Mouse (Mus musculus): Measurements from ENCODE around the gene Pef1.
A peak's percentile ranks its signal among the peaks of the same experiment; 100 is the strongest.

Gene Pef1

DNA sequence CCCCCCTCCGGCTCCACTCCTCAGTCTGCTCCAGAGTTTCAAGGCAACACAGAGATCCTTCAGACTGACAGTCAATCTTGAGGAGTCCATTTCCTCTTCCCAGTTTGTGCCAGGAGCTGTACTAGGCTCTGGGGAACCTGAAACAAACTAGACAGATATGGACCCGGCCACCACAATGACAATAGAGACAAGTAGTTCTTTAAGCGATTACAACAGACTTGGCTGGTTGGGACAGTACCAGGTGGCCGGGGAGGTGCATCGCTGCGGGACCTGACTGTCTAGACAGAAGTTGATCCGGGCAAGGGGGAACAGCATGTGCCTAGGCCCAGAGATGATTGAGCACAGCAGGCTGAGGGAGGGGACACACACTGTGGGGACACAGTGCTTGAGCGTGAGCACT lies 1.2 kb upstream of the Pef1 start:
- DNase-seq, result no peak

DNA sequence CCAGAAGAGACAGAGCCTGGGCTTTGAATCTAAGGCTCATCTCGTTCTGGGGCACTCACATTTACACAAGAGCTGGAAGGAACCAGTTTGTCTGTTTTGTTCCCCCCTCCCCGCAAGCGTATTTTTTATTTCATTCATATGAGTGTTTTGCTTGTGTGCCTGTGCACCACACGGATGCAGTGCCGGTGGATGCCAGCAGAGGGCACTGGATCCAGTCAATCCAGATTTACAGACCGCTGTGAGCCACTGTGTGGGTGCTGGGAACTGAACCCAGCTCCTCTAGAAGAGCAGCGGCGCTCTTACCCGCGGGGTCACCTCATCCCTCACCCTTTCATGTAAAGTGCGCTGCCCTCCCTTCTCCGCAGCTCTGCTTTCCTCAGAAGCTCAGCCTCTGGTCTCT lies 1.3 kb downstream of the Pef1 start:
- no peak for DNase-seq

- DNase-seq, result no peak
Measured at GRCm38 (mm10) chr4:130104584-130104983, 2.2 kb downstream of the Pef1 start.

DNA sequence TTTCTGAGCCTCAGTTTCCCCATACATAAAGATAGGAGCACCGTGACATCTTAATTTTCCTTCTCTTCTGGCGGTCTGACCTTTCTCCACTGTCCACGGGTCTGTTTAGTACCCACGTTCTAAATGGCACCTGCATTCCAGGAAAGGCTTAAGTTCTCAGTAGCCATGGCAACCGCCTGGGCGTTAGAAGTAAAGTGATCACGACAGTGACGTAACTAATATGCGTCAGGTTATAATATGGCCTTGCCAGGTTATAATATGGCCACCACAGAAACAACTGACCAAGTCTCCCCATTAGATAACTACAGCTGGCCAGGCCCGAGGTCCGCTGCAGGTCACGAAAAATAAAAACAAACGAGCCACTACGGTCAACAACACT lies 4.7 kb downstream of the Pef1 start:
- no peak for DNase-seq

GRCm38 (mm10) chr4:130107444-130108131 lies 5.2 kb downstream of the Pef1 start:
- DNase-seq, result peak; percentile 99

DNA sequence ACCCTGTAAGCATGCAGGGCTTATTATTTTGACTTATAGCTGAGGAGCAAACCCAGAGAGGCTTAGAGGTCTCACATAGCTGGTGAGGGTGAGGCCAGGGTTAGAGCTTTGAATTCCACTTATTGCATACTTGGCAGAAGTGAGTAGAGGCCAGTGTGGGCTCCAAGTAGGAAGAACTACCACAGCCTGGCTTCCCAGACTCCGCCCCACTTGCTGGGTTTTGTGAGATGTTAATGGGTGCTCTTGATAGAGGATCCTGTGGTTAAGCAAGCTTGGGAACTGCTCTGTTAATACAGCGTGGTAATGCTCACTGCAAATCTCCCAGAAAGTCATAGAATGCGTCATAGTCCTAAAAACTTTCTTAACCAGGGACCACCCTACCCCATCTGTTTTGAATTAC lies 6.6 kb downstream of the Pef1 start:
- DNase-seq, result no peak

- no peak for DNase-seq
Measured at GRCm38 (mm10) chr4:130109666-130110065, 7.3 kb downstream of the Pef1 start.

GRCm38 (mm10) chr4:130110091-130110490 lies 7.7 kb downstream of the Pef1 start:
- DNase-seq, result no peak

- no peak for DNase-seq
Measured at GRCm38 (mm10) chr4:130112299-130112698, 9.9 kb downstream of the Pef1 start.

GRCm38 (mm10) chr4:130112732-130113131 lies 10.4 kb downstream of the Pef1 start:
- DNase-seq, result no peak

GRCm38 (mm10) chr4:130120752-130121151 lies 18.4 kb downstream of the Pef1 start:
- DNase-seq, result no peak

DNA sequence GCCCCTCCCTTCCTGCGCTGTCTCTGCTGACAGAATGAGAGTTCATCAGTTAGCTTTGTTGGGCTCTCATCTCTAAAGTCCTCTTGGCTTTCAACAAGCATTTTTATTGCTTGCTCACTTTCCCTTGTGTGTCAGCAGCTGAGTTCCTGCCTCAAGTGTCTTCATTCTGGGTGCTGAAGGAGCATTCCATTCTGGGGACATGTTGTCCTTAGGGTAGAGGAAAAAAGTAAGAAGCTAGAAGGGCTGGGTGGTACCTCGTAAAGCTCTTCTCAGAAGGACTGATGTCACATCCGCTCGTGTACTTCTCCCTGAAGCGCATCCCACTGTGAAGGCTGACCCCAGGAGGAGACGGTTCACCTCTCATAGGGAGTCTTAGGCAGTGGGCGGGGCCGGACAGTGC lies 19.2 kb downstream of the Pef1 start:
- no peak for DNase-seq

DNA sequence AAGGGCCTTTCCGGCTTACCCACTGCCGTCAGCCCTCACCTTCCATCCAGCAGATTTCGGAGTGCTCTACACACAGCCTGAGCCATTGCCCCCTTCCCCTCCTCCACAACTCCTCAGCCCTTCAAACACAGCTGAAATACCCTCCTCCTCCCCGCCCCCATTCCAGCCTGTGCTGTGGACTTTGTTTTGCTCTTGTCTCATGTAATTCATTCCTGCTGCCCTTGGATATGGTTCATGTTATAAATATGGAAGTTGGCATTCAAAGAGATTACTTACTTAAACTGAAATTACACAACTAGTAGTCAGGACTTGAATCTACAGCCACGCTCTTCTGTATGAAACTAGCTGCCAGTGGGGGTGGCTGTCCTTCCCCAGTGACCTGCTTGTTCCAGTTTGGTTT lies 20.7 kb downstream of the Pef1 start:
- DNase-seq, result no peak

DNA sequence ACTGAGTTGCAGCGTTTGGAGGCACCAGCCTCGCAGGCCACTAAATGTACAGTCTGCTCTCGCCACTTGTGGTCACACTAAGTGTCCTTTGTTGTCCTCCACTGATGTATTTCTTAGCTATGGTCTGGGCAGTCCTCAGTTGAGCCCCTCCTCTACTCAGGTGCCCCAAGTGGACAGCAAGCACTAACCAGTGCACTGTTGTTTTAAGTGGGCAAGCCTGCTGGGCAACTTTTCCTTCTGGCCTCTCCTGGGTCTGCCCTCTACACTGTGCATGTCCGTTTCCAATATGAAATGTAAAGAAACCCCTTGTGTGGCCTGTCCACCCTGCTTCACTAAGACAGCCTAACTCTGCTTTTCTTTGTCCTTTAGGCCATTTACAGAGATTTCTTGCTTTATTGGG lies 21.8 kb downstream of the Pef1 start:
- no peak for DNase-seq

DNA sequence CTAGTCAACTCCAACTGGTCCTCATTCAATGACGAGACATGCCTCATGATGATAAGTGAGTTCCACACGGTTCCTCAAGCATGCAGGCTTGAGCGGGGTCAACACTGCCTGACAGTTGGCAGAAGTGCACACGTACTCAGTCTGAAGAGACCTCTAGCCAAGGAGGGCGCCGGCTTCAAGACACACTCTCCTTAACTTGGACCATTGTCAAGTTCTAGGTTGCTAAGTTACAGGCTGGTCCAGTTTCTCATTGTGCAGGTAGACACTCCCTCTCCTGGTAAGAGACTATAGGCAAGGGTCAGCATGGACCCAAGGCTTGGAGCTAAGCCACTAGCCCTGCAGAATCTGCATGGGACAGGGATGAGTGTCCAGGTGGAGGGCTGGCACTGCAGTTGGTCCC lies 22.8 kb downstream of the Pef1 start:
- no peak for DNase-seq

DNA sequence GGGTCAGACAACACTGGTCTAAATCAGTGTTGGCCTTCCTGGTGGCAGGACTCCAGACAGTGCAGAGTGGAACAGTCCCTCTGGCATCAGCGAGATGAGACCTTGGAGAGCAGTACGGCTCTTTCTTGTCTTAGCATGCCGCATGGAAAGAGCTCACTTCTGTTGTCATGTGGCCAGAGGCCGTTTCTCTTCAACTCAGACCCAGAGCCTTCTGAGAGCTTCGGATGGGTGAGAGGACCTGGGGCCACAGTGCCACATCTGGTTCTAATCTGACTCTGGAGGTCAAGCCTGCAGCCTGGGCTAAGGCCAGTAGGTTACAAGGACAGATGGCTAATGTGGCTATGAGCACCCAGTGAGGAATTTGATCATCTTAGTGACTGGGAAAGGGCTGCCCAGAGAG lies 23.6 kb downstream of the Pef1 start:
- no peak for DNase-seq

DNA sequence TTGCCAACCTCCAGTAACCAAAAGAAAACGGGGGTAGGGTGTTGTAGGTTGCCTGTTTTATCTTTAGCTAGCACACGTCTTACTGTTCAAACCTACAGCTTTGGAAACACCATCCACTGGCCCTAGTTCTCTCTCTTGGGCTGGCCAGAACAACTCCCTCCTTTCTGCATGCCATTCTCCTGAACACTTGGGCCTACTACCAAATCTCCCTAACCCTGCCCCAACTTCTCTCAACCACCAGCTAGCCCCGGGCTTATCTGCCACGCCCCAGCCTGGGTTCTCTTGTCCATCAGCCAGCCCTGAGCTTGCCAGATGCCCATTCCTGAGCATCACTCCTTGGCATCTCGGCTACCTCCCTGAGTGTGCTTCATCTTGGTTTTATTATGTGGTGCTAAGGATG lies 26.5 kb downstream of the Pef1 start:
- no peak for DNase-seq

DNA sequence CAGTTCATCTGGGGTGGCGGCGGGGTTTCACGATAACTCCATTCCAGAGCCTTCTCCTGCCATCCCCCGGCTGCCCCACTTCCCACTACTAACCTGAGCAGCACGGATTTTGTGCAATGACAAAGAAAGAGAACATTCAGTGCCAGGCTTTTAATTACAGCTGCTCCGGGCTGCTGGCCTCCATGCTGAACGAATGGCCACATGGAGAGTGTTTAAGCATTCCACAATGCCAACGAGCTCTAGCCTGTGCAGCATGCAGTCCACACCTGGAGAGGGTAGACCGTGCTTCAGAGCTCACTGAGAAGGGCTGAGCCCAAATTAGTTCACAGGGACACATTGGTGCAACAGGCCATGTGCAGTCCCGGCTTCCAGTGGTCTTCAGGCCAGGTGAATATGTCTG lies 27.7 kb downstream of the Pef1 start:
- DNase-seq, result no peak

DNA sequence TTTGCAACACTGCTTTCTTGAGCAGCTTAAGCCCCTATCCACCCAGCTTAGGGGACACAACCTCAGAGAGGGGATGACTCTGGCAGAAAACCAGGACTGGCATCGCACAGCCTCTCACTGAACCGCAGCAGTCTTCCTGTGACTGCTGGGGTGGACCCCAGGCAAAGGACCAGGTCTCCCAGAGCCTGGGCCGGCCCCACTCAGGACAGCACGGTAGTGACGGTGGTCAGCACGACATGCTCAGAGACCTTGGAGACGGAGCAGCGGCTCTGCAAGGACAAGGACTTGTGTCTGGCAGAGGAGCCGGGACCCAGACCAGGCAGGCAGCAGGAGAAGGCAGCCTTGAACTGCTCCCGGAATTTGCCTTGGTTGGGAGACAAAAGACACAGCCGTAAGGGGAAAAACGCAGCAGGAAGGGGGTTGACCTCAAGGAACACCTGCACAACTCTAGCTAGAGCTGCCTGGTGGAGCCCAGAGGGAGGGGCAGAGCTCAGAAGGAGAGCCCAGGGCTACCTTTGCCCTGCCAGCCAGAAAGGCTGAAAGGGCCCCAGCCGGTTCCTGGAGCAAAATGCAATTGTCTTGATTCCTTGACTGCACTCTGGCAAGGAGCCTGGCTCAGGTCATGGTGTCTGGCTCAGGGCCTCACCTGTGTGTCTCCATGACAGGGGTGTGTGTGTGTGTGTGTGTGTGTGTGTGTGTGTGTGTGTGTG lies 28.4 kb downstream of the Pef1 start:
- DNase-seq, result no peak

DNA sequence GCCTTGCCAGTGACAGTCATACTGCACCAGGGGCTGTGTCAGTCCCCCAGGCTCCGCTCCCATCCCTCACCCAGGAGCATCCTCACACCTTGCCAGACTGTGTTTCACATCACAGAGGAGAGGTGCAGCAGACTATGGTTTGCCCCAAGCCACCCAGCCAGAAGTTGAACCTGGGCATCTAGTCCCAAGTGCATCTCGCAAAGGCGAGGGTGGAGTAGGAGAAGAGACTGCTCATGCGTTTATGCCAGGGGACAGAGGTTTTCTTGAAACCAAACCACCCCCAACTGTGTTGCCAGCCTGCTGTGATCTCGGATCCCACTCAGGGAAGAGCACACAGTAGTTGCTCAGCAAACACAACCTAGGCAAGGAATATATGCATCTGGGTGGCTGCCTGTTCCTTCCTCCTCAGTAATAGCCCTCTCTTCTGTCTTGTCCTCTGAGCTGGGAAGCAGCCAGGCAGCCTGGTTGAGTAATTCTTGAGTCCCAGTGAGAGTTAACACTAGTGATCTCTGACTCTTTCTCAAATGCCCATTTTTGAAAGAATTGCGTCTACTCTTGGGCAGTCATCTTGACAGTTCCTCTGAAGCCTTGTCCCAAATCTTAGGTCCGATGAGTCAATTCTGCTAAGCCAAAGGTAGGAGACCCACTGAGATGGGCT lies 29.2 kb downstream of the Pef1 start:
- DNase-seq, result no peak

GRCm38 (mm10) chr4:130133399-130133798 lies 31.0 kb downstream of the Pef1 start:
- DNase-seq, result no peak

DNA sequence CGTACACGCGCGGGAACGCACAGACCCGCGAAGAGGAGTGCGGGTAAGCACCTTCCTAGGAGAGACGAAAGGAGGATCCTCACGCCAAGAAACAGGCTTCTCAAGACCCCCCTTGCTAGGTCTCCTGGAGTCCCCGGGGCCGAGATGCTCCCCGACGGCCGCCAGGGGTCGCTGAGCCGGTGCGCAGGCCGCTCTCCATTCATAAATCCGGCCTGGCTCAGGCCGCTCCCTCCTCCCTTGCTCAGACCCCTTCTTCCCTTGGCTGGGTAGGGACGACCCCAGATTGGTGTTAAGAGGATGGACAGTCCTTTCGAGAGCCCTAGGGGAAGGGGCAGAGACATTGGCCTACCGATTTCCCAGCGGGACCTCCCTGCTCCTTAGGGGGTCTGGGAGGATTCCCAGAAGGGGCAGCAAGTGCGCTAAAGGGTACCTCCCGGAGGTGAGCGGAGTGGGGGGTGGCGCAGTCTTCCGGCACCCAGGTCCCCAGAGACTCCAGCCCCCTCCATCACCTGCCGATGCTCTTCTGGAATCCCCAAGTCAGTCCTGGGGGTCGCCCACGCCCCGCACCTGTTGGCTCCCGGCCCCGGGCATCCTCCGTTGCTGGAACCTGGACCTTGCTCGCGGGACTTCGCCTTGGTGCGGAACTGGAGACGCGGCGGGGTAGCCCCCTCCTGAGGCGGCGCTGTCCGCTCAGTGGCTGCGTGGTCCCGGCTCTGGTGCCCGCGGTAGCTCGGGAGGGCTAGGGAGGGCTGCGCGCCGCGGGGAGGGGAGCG lies 36.3 kb downstream of the Pef1 start:
- DNase-seq, result peak; percentile 61

- no peak for DNase-seq
Measured at GRCm38 (mm10) chr4:130139214-130139492, 36.8 kb downstream of the Pef1 start, which contains the start of gene Hcrtr1. Hcrtr1 (minus strand) TSS chr4:130139359.

GRCm38 (mm10) chr4:130140992-130141402 lies 38.6 kb downstream of the Pef1 start:
- no peak for DNase-seq
